Mouse (Mus musculus) cortical plate, adult 2 months (tissue): ENCODE results near the gene Ndufs5.

ENCODE experiments used
- CTCF ChIP-seq: fragments of 200-500 bp; IDR thresholded peaks from 2 replicates; pipeline ENCODE4 v1.5.1; 2011; ENCODE audit warnings: mild to moderate bottlenecking, control low read depth, low read length; ENCODE audit not compliant: insufficient read depth; ENCODE audit errors: extremely low read depth
- POLR2A ChIP-seq: fragments of 200-500 bp; IDR thresholded peaks from 2 replicates; pipeline ENCODE4 v1.6.1; 2011; ENCODE audit warnings: mild to moderate bottlenecking, low read length, control low read depth; ENCODE audit not compliant: insufficient read depth; ENCODE audit errors: extremely low read depth

GRCm38 (mm10) chr4:123690311-123690710, 27.7 kb downstream of the Ndufs5 start:
- TF ChIP-seq CTCF: no peak
- TF ChIP-seq POLR2A: no peak
